Mouse (Mus musculus) kidney, postnatal 0 days (tissue): Measurements from ENCODE around the gene Ncoa7. TPM values are rescaled to one million over a fixed set of nuclear protein-coding genes. Genes with fewer than 3 reads are reported as not detected.

ENCODE experiments used
- ATAC-seq: fragments of 200-750 bp; cut with Nextera tagmentation; replicated peaks from 2 replicates; pipeline ENCODE4 v1.8.0; 2017; ENCODE audit warnings: low read depth, moderate number of reproducible peaks, moderate TSS enrichment, moderate library complexity; ENCODE audit not compliant: low FRiP score
- DNase-seq: peaks from one replicate; pipeline ENCODE4 v3.0.0-alpha.2; 2016; ENCODE audit warnings: low spot score
- H3K27ac ChIP-seq: fragments of 300-500 bp; sonication (generic); 2 replicates; pipeline ENCODE4 v1.5.1; 2014; ENCODE audit warnings: mild to moderate bottlenecking
- H3K27me3 ChIP-seq: fragments of 300-500 bp; sonication (generic); 2 replicates; pipeline ENCODE4 v1.6.1; 2014; ENCODE audit warnings: low read length, mixed read lengths; ENCODE audit not compliant: insufficient read depth
- H3K36me3 ChIP-seq: fragments of 300-500 bp; sonication (generic); 2 replicates; pipeline ENCODE4 v1.6.1; 2014; ENCODE audit warnings: low read length, mixed read lengths; ENCODE audit not compliant: insufficient read depth
- H3K4me1 ChIP-seq: fragments of 300-500 bp; sonication (generic); replicated peaks from 2 replicates; pipeline ENCODE4 v1.6.1; 2014; ENCODE audit warnings: antibody characterized with exemption, low read length, mixed read lengths; ENCODE audit not compliant: insufficient read depth
- H3K4me2 ChIP-seq: fragments of 300-500 bp; sonication (generic); 2 replicates; pipeline ENCODE4 v1.6.1; 2014; ENCODE audit warnings: mild to moderate bottlenecking, low read length, moderate library complexity, mixed read lengths
- H3K4me3 ChIP-seq: fragments of 300-500 bp; sonication (generic); replicated peaks from 2 replicates; pipeline ENCODE4 v1.5.1; 2014; ENCODE audit warnings: low read depth, low read length
- H3K9ac ChIP-seq: fragments of 300-500 bp; sonication (generic); 2 replicates; pipeline ENCODE4 v1.6.1; 2014; ENCODE audit warnings: low read depth, low read length
- H3K9me3 ChIP-seq: fragments of 300-500 bp; sonication (generic); replicated peaks from 2 replicates; pipeline ENCODE4 v1.6.1; 2016; ENCODE audit warnings: low read length, inconsistent platforms, mixed read lengths
- CTCF ChIP-seq: IDR thresholded peaks from 2 replicates; pipeline ENCODE4 v1.5.1; 2016; ENCODE audit warnings: antibody characterized with exemption, low read depth, mild to moderate bottlenecking, moderate library complexity
- WGBS: fragments of 180-500 bp; shearing (Covaris S2); extraction: QIAGEN DNeasy Blood & Tissue Kit; methylation state at CpG from one replicate; pipeline ENCODE4 v1.1.7; 2014; 5-methylcytosine and 5-hydroxymethylcytosine counted together
- polyA plus RNA-seq: library from polyadenylated mRNA; unstranded; fragments of >200 nt; fragmentation: Nextera tagmentation; extraction: Ambion mirVana; gene quantifications from 2 replicates; pipeline ENCODE4 v1.2.1, GENCODE M21; 2015

Gene Ncoa7
- polyA plus RNA-seq, 1 experiment from 2014 or later = 19.6 TPM

DNA sequence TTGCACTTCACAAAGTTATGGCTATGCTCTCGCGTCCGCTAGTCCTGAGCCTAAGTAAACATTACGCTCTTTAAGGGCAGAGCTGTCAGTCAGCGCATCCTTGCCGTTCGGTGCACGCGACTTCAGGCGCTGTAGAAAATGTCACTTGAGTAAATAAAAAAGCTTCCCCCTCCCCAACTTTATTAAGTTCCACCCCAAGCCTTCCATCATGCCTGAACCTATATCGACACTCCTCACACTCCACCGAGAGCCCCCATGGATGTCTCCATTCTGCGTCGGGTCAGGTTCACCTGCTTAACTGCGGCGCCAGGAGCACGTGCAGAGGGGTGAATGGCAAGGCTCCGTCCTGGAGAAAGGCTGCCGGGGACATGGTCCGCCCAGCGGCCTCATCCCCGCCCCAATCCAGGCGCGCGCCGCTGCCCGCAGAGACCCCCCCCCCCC lies 203.0 kb downstream of the Ncoa7 start:
- DNase-seq (peak; percentile 69), ATAC-seq (peak; percentile 82)
- Histone ChIP-seq H3K4me2 (peak overlapping the region; percentile 84), H3K9me3 (no peaks in the 10 kb centered on the region), H3K4me3 (peak overlapping the region; percentile 92), H3K4me1 (0 out of 2 replicates have a peak, but pooled peaks cover 4% of the 10 kb centered on the region), H3K36me3 (0 out of 2 replicates have a peak, but pooled peaks cover 16% of the 10 kb centered on the region), H3K9ac (peak overlapping the region; percentile 83), H3K27me3 (no peaks in the 10 kb centered on the region), H3K27ac (peak overlapping the region; percentile 86)
- under 1% methylated on average over 27 of the region's 27 CpGs for WGBS
- no peak for TF ChIP-seq CTCF

DNA sequence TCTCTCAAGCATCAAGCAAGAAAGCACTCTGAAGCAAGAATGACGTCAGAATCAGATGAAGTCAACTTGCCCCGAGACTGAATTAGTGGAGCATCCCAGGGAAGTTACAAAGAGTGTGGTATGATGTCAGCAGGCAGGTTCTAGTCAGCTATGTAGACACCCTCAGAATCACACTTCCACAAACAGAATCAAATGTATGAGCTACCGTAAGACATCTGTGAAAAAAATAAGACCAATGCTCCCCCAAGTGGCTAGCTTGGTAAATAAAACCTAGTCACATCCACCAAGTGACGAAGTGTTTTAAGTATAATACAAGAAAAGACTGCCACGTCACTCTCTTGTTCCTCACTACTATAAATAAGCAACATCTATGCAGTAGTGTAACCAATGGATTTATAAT lies 216.1 kb downstream of the Ncoa7 start:
- peaks cover 20% of the 10 kb centered on the region; the same call in 1 of the 2 replicates for H3K36me3 ChIP-seq
- peak; percentile 16 for DNase-seq

DNA sequence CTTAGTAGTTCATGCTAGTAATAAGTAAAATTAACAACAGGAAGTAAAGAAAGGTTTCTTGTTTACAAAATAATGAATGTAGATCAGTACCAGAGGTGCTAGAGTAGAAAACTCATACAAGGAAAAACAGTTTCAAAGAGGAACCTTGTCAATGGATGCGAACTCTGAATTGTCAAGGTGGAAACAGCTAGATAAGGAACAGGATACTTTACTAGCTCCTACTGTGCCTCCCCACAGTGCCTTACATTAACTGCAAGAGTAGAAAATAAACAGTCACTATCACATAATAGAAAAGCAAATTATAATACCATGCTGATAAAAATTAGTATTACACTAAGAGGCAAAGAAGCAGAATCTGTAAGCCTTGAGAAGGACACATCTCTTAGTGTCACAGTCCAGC lies 217.4 kb downstream of the Ncoa7 start:
- Histone ChIP-seq H3K9me3 (no peaks in the 10 kb centered on the region), H3K27me3 (no peaks in the 10 kb centered on the region), H3K4me2 (no peak overlapping the region), H3K4me1 (no peaks in the 10 kb centered on the region), H3K36me3 (peaks cover 20% of the 10 kb centered on the region; the same call in 1 of the 2 replicates), H3K4me3 (no peak overlapping the region), H3K27ac (no peak overlapping the region), H3K9ac (no peak overlapping the region)
- TF ChIP-seq CTCF = no peak
- ATAC-seq = no peak
- WGBS = 89% methylated on average over 1 of the region's 1 CpGs
- DNase-seq = no peak

More for the DNA sequence above, 216.1 kb downstream of the Ncoa7 start:
- Histone ChIP-seq H3K9me3 (no peaks in the 10 kb centered on the region), H3K4me1 (no peaks in the 10 kb centered on the region), H3K4me3 (no peak overlapping the region), H3K9ac (no peak overlapping the region), H3K4me2 (no peak overlapping the region), H3K27me3 (no peaks in the 10 kb centered on the region), H3K27ac (no peak overlapping the region)
- ATAC-seq = no peak
- peak; percentile 36; the same call in 1 of the 2 replicates for TF ChIP-seq CTCF
- 66% methylated on average over 5 of the region's 5 CpGs for WGBS

Other genes starting within 250 kb of the Ncoa7 start
- gene Trmt11, start 202.6 kb downstream of the Ncoa7 start, polyA plus RNA-seq = 23.5 and 24.3 TPM in 2 replicates
- gene Hint3, start 173.7 kb downstream of the Ncoa7 start, polyA plus RNA-seq = 42.1 and 45.3 TPM in 2 replicates
- gene Hey2, start 39.5 kb upstream of the Ncoa7 start, polyA plus RNA-seq = 3.4 and 3.5 TPM in 2 replicates